Mouse (Mus musculus): ENCODE results near the gene Msantd2.

Gene Msantd2

GRCm38 (mm10) chr9:37504348-37504747 is 15.2 kb downstream of the Msantd2 start:
- no peak for DNase-seq (ENCODE audit: low spot score in 2 of 2)

DNA sequence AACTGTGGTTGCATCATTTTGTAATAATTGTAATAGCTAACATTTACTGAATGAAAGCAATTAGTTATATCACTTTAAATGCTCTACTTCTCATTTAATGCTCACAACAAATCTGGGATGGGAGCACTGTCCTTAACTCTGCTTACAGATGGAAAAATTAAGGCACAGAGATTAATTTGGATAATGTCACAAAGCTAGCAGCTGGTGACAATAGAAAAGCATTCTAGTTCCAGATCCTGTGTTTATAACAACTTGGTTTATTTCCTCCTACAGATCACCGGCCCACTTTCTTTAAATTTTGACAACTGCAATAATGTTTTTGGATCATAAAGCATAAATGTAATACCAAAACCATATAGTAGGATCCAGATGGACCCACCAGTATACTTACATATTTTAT is 16.9 kb downstream of the Msantd2 start:
- DNase-seq (ENCODE audit: low spot score in 2 of 2), result no peak

- no peak for DNase-seq (ENCODE audit: low spot score in 2 of 2)
Observed at GRCm38 (mm10) chr9:37512097-37512496, 23.0 kb downstream of the Msantd2 start.

- no peak for DNase-seq (ENCODE audit: low spot score in 2 of 2)
Observed at GRCm38 (mm10) chr9:37514456-37514855, 25.3 kb downstream of the Msantd2 start.

DNA sequence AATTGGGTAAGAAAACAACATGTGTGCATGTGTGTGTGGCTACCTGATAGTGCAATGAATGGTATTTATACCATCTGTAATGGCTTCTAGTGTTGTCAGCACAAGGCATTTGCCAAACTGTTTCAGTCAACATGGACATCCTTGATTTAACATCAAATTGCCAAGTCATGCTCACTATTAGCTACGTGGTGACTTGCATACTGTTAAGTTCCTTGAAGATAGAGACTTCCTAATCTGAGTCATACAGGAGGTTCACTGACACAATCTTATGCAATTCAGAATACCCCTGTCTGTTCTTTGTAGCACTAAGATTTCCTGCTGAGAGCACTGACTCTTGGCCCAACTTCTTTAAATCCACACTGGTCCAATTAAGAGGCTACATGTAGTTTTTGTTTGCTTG is 28.3 kb downstream of the Msantd2 start:
- DNase-seq (ENCODE audit: low spot score in 2 of 2), result no peak

- no peak for DNase-seq (ENCODE audit: low spot score in 2 of 2)
Observed at GRCm38 (mm10) chr9:37518991-37519390, 29.9 kb downstream of the Msantd2 start.

DNA sequence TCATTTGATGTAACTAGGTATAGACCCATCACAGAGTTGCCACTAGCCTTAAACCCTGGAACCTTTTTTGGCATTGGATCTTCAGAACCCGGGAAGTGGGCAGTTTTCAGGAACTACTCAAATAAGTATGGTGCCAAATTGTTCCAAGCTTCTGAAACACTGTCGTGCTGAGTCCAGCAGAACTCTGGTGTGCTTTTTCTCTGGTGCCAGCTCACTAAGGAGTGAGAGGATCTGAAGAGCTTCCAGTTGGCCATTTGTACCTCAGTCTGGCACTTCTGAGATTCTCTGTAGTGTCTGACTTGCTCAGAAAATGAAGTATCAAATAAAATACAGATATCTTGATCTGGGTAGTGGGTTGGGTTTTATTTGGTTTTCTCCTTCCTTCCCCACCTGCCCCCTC is 30.9 kb downstream of the Msantd2 start:
- no peak for DNase-seq (ENCODE audit: low spot score in 2 of 2)

DNA sequence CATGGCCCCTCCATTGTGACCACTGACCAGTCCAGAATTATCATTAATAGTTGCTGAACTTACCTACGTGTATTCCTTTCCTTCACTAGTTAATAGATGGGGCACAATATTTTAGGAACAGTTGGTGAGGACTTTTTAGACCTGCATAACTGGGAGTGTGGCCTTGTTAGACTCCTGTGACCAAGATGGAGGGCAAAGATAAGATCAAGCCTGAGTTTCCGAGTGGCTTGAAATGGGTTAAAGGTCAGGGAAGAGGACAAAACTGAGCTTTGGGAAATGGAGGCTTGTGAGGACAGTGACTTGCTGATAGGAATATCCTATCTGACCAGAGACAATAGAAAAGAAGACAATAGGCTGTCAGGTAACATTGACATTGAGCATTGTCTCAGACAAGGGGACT is 36.3 kb downstream of the Msantd2 start:
- DNase-seq (ENCODE audit: low spot score in 2 of 2), result no peak

DNA sequence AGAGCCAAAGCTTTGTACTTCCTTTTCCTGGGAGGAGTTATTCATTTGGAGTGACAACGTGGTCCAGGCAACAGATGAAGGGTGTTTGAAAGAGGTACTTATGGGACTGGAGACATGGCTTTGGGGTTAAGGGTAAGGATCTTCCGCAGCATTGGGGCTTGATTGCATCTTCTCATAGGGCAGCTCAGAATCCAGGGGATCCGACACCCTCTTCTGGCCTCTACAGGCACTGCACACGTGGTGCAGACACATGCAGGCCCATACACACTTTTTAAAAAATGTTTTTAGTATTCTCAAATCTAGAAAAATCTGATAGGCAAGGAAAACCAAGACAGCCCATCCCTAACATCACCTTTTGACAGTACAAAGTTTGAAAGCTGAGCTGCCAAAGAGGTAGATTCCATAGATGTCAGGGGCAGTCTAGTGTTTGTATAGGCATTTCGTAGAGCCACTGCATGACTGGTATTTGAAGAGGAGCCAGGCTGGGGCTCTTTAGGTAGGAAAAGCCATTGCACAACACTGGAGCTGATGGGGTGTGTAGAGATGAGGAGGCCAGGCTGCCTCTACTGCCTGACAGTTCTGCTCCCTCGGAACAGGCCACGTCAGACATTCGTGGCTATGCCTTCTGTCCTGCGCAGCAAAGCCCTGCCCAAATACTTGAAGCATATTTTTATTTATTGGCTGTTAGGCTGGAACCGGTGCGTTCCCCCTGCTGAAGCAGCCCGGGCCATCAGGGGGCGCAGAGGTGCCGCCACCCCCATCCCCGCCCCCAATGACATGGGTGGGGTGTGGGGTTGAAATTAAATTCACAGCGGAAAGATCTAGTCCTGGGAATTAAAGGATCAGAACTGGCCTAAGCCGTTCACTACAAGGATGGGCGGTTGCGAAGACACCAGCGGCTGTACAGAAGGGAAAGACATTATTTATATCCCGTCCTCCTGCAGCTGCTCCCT is 37.6 kb downstream of the Msantd2 start:
- no peak for DNase-seq (ENCODE audit: low spot score in 2 of 2)

DNA sequence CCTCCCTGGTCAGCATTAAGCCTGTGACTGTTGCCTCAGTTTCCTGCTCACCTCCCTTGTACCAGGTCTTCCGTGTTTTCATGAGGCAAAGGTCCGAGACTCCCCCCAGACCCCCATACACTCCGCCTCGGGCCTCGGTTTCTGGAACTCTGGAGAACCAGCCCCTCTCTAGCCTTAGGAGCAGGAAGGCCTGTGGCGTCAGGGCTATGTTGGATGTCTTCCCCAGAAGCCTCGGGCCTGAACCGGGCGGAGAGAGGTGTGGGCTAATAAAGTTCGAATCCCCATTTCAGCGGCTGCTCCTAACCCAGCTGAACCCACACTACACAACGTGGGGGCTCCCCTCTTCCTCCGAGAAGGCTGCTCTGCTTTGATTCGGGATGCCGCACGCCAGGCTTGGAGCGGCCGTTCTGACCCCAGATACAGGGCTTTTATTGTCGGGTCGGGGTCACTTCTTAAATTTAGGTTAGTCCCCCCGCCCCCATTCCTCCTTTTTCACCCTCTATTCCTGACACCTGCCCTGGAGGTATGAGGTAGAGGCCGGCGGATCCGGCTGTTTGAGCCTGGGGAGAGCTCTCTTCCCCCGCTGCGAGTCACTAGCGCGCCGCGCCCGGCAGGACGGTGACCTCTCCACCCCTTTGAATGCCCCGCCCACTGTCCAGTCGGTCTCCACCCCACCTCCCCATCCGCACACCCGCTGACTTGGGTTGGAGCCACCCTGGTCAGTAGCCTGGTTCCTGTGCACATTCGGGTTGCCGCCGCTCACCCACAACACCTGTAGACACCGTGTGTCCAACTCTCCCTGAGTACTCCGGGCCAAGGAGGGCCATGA is 38.5 kb downstream of the Msantd2 start, which contains the start of gene Esam:
TSS of gene Esam (plus strand) at position 683 of the 829 bp plus-strand sequence.
- no peak for DNase-seq (ENCODE audit: low spot score in 2 of 2)

- no peak for DNase-seq (ENCODE audit: low spot score in 2 of 2)
Observed at GRCm38 (mm10) chr9:37528225-37528970, 39.3 kb downstream of the Msantd2 start.

- no peak for DNase-seq (ENCODE audit: low spot score in 2 of 2)
Observed at GRCm38 (mm10) chr9:37530031-37530887, 41.1 kb downstream of the Msantd2 start.

GRCm38 (mm10) chr9:37530888-37531705 is 42.0 kb downstream of the Msantd2 start:
- DNase-seq (ENCODE audit: low spot score in 2 of 2), result no peak

- DNase-seq (ENCODE audit: low spot score in 2 of 2), result no peak
Observed at GRCm38 (mm10) chr9:37536851-37537250, 47.7 kb downstream of the Msantd2 start.

GRCm38 (mm10) chr9:37537658-37538250 is 48.6 kb downstream of the Msantd2 start:
- no peak for DNase-seq (ENCODE audit: low spot score in 2 of 2)

GRCm38 (mm10) chr9:37539170-37540025 is 50.3 kb downstream of the Msantd2 start, which contains the start of gene Vsig2:
Gene Vsig2 (plus strand): TSS chr9:37539255.
- DNase-seq (ENCODE audit: low spot score in 2 of 2), result no peak

DNA sequence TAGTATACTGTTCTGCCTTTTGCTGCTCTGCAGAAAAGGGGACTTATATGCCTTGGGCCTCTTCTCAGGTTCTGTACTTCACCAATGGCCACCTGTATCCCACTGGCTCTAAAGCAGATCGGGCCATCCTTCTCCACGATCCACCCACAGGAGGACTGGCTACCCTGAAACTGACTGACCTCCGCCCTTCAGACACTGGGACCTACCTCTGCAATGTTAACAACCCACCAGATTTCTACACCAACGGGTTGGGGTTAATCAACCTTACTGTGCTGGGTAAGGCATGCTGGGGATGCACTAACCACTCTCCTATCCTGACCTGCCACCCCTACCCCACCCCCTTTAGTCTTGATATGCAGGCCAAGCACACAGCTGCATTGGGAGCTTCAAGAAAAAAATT is 51.1 kb downstream of the Msantd2 start:
- no peak for DNase-seq (ENCODE audit: low spot score in 2 of 2)

All from frontal cortex, postnatal 14 days (tissue).